Mouse (Mus musculus): ENCODE measurements at regions not wholly inside any gene's neighbourhood (a gene's known extent, or its start where the extent isn't known, plus 50 kb on each side); places are given as distances from the start of the nearest gene placed in this dataset.

- H3K27me3 ChIP-seq (replicated peaks): peaks cover 3% of the 10 kb centered on the region
- H3K36me3 ChIP-seq (replicated peaks; ENCODE audit: low read length): no peaks in the 10 kb centered on the region
- TF ChIP-seq FLI1 (IDR thresholded peaks at IDR 0.05; ENCODE audit: low read length) (no peak), GATA1 (IDR thresholded peaks at IDR 0.05; ENCODE audit: borderline replicate concordance, low read length) (no peak)
- H3K4me1 ChIP-seq: no peaks in the 10 kb centered on the region
- H3K9me3 ChIP-seq: no peaks in the 10 kb centered on the region
- no peak overlapping the region for H3K4me3 ChIP-seq (replicated peaks)
Measured at GRCm38 (mm10) chr9:43658186-43658585, 85.6 kb upstream of the Nectin1 start.

GRCm38 (mm10) chr9:43659237-43659636, 84.5 kb upstream of the Nectin1 start:
- TF ChIP-seq GATA1 (IDR thresholded peaks at IDR 0.05; ENCODE audit: borderline replicate concordance, low read length) (no peak), FLI1 (IDR thresholded peaks at IDR 0.05; ENCODE audit: low read length) (no peak)
- H3K36me3 ChIP-seq (replicated peaks; ENCODE audit: low read length): no peaks in the 10 kb centered on the region
- no peak overlapping the region for H3K4me3 ChIP-seq (replicated peaks)
- H3K27me3 ChIP-seq (replicated peaks): peaks cover 7% of the 10 kb centered on the region
- no peaks in the 10 kb centered on the region for H3K4me1 ChIP-seq
- H3K9me3 ChIP-seq: no peaks in the 10 kb centered on the region

GRCm38 (mm10) chr9:43660151-43660550, 83.6 kb upstream of the Nectin1 start:
- peaks cover 7% of the 10 kb centered on the region for H3K27me3 ChIP-seq (replicated peaks)
- no peak overlapping the region for H3K4me3 ChIP-seq (replicated peaks)

GRCm38 (mm10) chr9:43660896-43661563, 82.8 kb upstream of the Nectin1 start:
- no peaks in the 10 kb centered on the region for H3K36me3 ChIP-seq (replicated peaks; ENCODE audit: low read length)
- no peak overlapping the region for H3K4me3 ChIP-seq (replicated peaks)
- TF ChIP-seq GATA1 (IDR thresholded peaks at IDR 0.05; ENCODE audit: borderline replicate concordance, low read length): no peak
- TF ChIP-seq FLI1 (IDR thresholded peaks at IDR 0.05; ENCODE audit: low read length): no peak
- no peaks in the 10 kb centered on the region for H3K9me3 ChIP-seq
- peaks cover 7% of the 10 kb centered on the region for H3K27me3 ChIP-seq (replicated peaks)
- H3K4me1 ChIP-seq: no peaks in the 10 kb centered on the region

More at GRCm38 (mm10) chr9:43660151-43660550, 83.6 kb upstream of the Nectin1 start:
- TF ChIP-seq FLI1 (IDR thresholded peaks at IDR 0.05; ENCODE audit: low read length) (no peak), GATA1 (IDR thresholded peaks at IDR 0.05; ENCODE audit: borderline replicate concordance, low read length) (no peak)
- Histone ChIP-seq H3K4me1 (no peaks in the 10 kb centered on the region), H3K36me3 (replicated peaks; ENCODE audit: low read length) (no peaks in the 10 kb centered on the region), H3K9me3 (no peaks in the 10 kb centered on the region)

- Histone ChIP-seq H3K9me3 (no peaks in the 10 kb centered on the region), H3K27me3 (replicated peaks) (peaks cover 7% of the 10 kb centered on the region), H3K36me3 (replicated peaks; ENCODE audit: low read length) (no peaks in the 10 kb centered on the region), H3K4me3 (replicated peaks) (no peak overlapping the region), H3K4me1 (no peaks in the 10 kb centered on the region)
- TF ChIP-seq FLI1 (IDR thresholded peaks at IDR 0.05; ENCODE audit: low read length) (no peak), GATA1 (IDR thresholded peaks at IDR 0.05; ENCODE audit: borderline replicate concordance, low read length) (no peak)
Measured at GRCm38 (mm10) chr9:43661646-43662045, 82.1 kb upstream of the Nectin1 start.

- H3K9me3 ChIP-seq: no peaks in the 10 kb centered on the region
Measured at GRCm38 (mm10) chr9:43667386-43667785, 76.4 kb upstream of the Nectin1 start.

GRCm38 (mm10) chr9:43667974-43668373, 75.8 kb upstream of the Nectin1 start:
- peaks cover 10% of the 10 kb centered on the region for H3K27me3 ChIP-seq (replicated peaks)
- no peaks in the 10 kb centered on the region for H3K4me1 ChIP-seq
- no peaks in the 10 kb centered on the region for H3K9me3 ChIP-seq
- no peaks in the 10 kb centered on the region for H3K36me3 ChIP-seq (replicated peaks; ENCODE audit: low read length)
- H3K4me3 ChIP-seq (replicated peaks): no peak overlapping the region
- TF ChIP-seq FLI1 (IDR thresholded peaks at IDR 0.05; ENCODE audit: low read length): no peak
- no peak for TF ChIP-seq GATA1 (IDR thresholded peaks at IDR 0.05; ENCODE audit: borderline replicate concordance, low read length)

More at GRCm38 (mm10) chr9:43667386-43667785, 76.4 kb upstream of the Nectin1 start:
- Histone ChIP-seq H3K36me3 (replicated peaks; ENCODE audit: low read length) (no peaks in the 10 kb centered on the region), H3K4me1 (no peaks in the 10 kb centered on the region), H3K27me3 (replicated peaks) (peaks cover 10% of the 10 kb centered on the region), H3K4me3 (replicated peaks) (no peak overlapping the region)
- TF ChIP-seq FLI1 (IDR thresholded peaks at IDR 0.05; ENCODE audit: low read length) (no peak), GATA1 (IDR thresholded peaks at IDR 0.05; ENCODE audit: borderline replicate concordance, low read length) (no peak)

- peaks cover 8% of the 10 kb centered on the region for H3K27me3 ChIP-seq (replicated peaks)
- H3K9me3 ChIP-seq: no peaks in the 10 kb centered on the region
- H3K36me3 ChIP-seq (replicated peaks; ENCODE audit: low read length): no peaks in the 10 kb centered on the region
- H3K4me3 ChIP-seq (replicated peaks): no peak overlapping the region
- H3K4me1 ChIP-seq: no peaks in the 10 kb centered on the region
- no peak for TF ChIP-seq GATA1 (IDR thresholded peaks at IDR 0.05; ENCODE audit: borderline replicate concordance, low read length)
- no peak for TF ChIP-seq FLI1 (IDR thresholded peaks at IDR 0.05; ENCODE audit: low read length)
Measured at GRCm38 (mm10) chr9:43668731-43669130, 75.1 kb upstream of the Nectin1 start.

- Histone ChIP-seq H3K4me3 (replicated peaks) (no peak overlapping the region), H3K27me3 (replicated peaks) (peaks cover 10% of the 10 kb centered on the region), H3K4me1 (no peaks in the 10 kb centered on the region), H3K36me3 (replicated peaks; ENCODE audit: low read length) (no peaks in the 10 kb centered on the region), H3K9me3 (no peaks in the 10 kb centered on the region)
- TF ChIP-seq GATA1 (IDR thresholded peaks at IDR 0.05; ENCODE audit: borderline replicate concordance, low read length) (no peak), FLI1 (IDR thresholded peaks at IDR 0.05; ENCODE audit: low read length) (no peak)
Measured at GRCm38 (mm10) chr9:43670563-43670962, 73.2 kb upstream of the Nectin1 start.

GRCm38 (mm10) chr9:43673171-43673680, 70.6 kb upstream of the Nectin1 start:
- no peaks in the 10 kb centered on the region for H3K9me3 ChIP-seq
- H3K4me3 ChIP-seq (replicated peaks): no peak overlapping the region
- no peaks in the 10 kb centered on the region for H3K4me1 ChIP-seq
- TF ChIP-seq FLI1 (IDR thresholded peaks at IDR 0.05; ENCODE audit: low read length) (no peak), GATA1 (IDR thresholded peaks at IDR 0.05; ENCODE audit: borderline replicate concordance, low read length) (no peak)
- no peaks in the 10 kb centered on the region for H3K36me3 ChIP-seq (replicated peaks; ENCODE audit: low read length)
- H3K27me3 ChIP-seq (replicated peaks): peaks cover 10% of the 10 kb centered on the region

Measured in megakaryocyte, embryonic 14.5 days (primary cell).